In the genomic region with DNA sequence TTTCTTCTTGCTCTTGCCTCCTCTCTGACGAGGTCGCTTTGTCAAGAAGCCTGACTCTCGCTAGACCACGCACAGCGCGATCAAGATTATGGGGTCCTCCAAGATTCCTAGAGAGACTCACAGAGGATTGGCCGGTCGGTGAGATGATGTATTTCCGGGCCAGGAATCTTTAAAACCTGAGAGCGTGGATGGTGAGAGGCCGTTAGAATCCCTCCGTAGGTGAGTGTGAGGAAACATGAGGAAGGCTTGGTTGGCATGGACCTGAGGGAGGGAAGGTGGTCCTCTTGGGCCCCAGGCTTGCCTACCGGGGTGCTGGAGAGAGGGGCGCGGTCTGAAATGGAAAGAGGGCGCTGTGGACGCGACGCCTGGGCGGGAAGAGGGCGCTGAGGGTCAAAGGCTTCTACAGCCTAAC, we compare ENCODE assay signal across 7 mouse cellular contexts. TPM values are rescaled to one million over a fixed set of nuclear protein-coding genes. Genes with fewer than 3 reads are reported as not detected.
DNase-seq lines count a peak whose midpoint lies in the region; ATAC-seq lines count a peak whose summit lies in the region.

No protein-coding gene starts in this region.

- H3K4me2 ChIP-seq in lung, embryonic 16.5 days (ENCODE audit: low read depth, low read length): peak overlapping the region; percentile 39
- H3K4me2 ChIP-seq in hindbrain, embryonic 11.5 days (replicated peaks; ENCODE audit: low read depth, low read length): peak overlapping the region; percentile 19

- 43% methylated on average over 21 of the region's 21 CpGs for WGBS in lung, embryonic 16.5 days
- WGBS in hindbrain, embryonic 11.5 days: 59% methylated on average over 21 of the region's 21 CpGs
- WGBS in midbrain, embryonic 10.5 days: 61% methylated on average over 21 of the region's 21 CpGs

- no peaks in the 10 kb centered on the region for H3K9me3 ChIP-seq in lung, embryonic 16.5 days (ENCODE audit: control insufficient read depth, low read length)
- no peaks in the 10 kb centered on the region for H3K9me3 ChIP-seq in hindbrain, embryonic 11.5 days (ENCODE audit: control insufficient read depth, low read length)
- no peaks in the 10 kb centered on the region for H3K9me3 ChIP-seq in midbrain, embryonic 10.5 days (replicated peaks)

- DNase-seq in lung, postnatal 4 days: no peak
- DNase-seq in embryo, embryonic 11 days: peak; percentile 70
- no peak for DNase-seq in hindbrain, embryonic 11.5 days (ENCODE audit: low spot score)
- DNase-seq in midbrain, embryonic 10.5 days (ENCODE audit: low spot score): peak; percentile 44
- no peak for DNase-seq in frontal cortex, postnatal 36 days (ENCODE audit: low spot score in 2 of 2)

- H3K27ac ChIP-seq in lung, embryonic 16.5 days (ENCODE audit: low read length): no peak overlapping the region
- H3K27ac ChIP-seq in hindbrain, embryonic 11.5 days (ENCODE audit: low read depth, low read length): 0 out of 2 replicates have a peak overlapping the region, but pooled peaks have one; percentile 49
- peak overlapping the region; percentile 83 for H3K27ac ChIP-seq in midbrain, embryonic 10.5 days (replicated peaks)

- H3K27me3 ChIP-seq in lung, embryonic 16.5 days (ENCODE audit: control insufficient read depth, insufficient read depth, low read depth, low read length): no peaks in the 10 kb centered on the region
- H3K27me3 ChIP-seq in hindbrain, embryonic 11.5 days (ENCODE audit: control insufficient read depth, insufficient read depth, low read length): no peaks in the 10 kb centered on the region
- no peaks in the 10 kb centered on the region for H3K27me3 ChIP-seq in midbrain, embryonic 10.5 days (ENCODE audit: low read depth, poor library complexity, severe bottlenecking)

- H3K4me1 ChIP-seq in lung, embryonic 16.5 days (replicated peaks; ENCODE audit: control insufficient read depth, insufficient read depth, low read length): no peaks in the 10 kb centered on the region
- H3K4me1 ChIP-seq in hindbrain, embryonic 11.5 days (replicated peaks; ENCODE audit: control insufficient read depth, insufficient read depth, low read length): no peaks in the 10 kb centered on the region
- H3K4me1 ChIP-seq in midbrain, embryonic 10.5 days: peaks cover 8% of the 10 kb centered on the region

- no peaks in the 10 kb centered on the region for H3K36me3 ChIP-seq in lung, embryonic 16.5 days (ENCODE audit: control insufficient read depth, insufficient read depth, low read length)
- no peaks in the 10 kb centered on the region for H3K36me3 ChIP-seq in hindbrain, embryonic 11.5 days (ENCODE audit: control insufficient read depth, insufficient read depth, low read length)
- peaks cover 8% of the 10 kb centered on the region for H3K36me3 ChIP-seq in midbrain, embryonic 10.5 days

- ATAC-seq in lung, embryonic 16.5 days (ENCODE audit: low read depth): peak; percentile 82
- ATAC-seq in hindbrain, embryonic 11.5 days (ENCODE audit: low FRiP score): peak; percentile 47; the same call in 1 of the 2 replicates
- no peak for ATAC-seq in inflammation-experienced regulatory T-cells, adult 6 months

- H3K4me3 ChIP-seq in lung, embryonic 16.5 days (ENCODE audit: low read length): peak overlapping the region; percentile 44
- H3K4me3 ChIP-seq in hindbrain, embryonic 11.5 days (ENCODE audit: low read depth, low read length): peak overlapping the region; percentile 34
- H3K4me3 ChIP-seq in midbrain, embryonic 10.5 days: peak overlapping the region; percentile 58

- peak overlapping the region; percentile 48 for H3K9ac ChIP-seq in lung, embryonic 16.5 days (ENCODE audit: low read length)
- H3K9ac ChIP-seq in hindbrain, embryonic 11.5 days (ENCODE audit: low read depth, low read length): peak overlapping the region; percentile 25; the same call in 1 of the 2 replicates

RNA-seq across cellular contexts. Expression of a gene that starts 12.8 kb away (rescaled TPM):
- polyA plus RNA-seq in lung, embryonic 16.5 days (2015; fragmentation: Nextera tagmentation; extraction: Ambion mirVana): 2.4 and 2.7 TPM in 2 replicates
- 0.29 and 0.46 TPM in 2 replicates for polyA plus RNA-seq in hindbrain, embryonic 11.5 days (2014; fragmentation: Nextera tagmentation; extraction: Ambion mirVana)
- 0.68 and 0.85 TPM in 2 replicates for polyA plus RNA-seq in midbrain, embryonic 10.5 days (2016; fragmentation: Nextera tagmentation; extraction: Ambion mirVana)
- under 1 TPM in 1 of 3 experiments, not detected in 2; 0.12 TPM for polyA plus RNA-seq in inflammation-experienced regulatory T-cells, adult 6 months (2017; shearing (Covaris generic))

RNA-seq across cellular contexts. Expression of a gene that starts 21.8 kb away (rescaled TPM):
- 0.28 TPM in 1 of 2 replicates, not detected in the other for polyA plus RNA-seq in lung, embryonic 16.5 days (2015; fragmentation: Nextera tagmentation; extraction: Ambion mirVana)
- not detected in 2 replicates for polyA plus RNA-seq in hindbrain, embryonic 11.5 days (2014; fragmentation: Nextera tagmentation; extraction: Ambion mirVana)
- not detected in 2 replicates for polyA plus RNA-seq in midbrain, embryonic 10.5 days (2016; fragmentation: Nextera tagmentation; extraction: Ambion mirVana)
- polyA plus RNA-seq in inflammation-experienced regulatory T-cells, adult 6 months (2017; shearing (Covaris generic)): not detected

RNA-seq across cellular contexts. Expression of a gene that starts 39.8 kb away (rescaled TPM):
- polyA plus RNA-seq in lung, embryonic 16.5 days (2015; fragmentation: Nextera tagmentation; extraction: Ambion mirVana): 1.6 and 2.9 TPM in 2 replicates
- 1.2 and 1.4 TPM in 2 replicates for polyA plus RNA-seq in hindbrain, embryonic 11.5 days (2014; fragmentation: Nextera tagmentation; extraction: Ambion mirVana)
- polyA plus RNA-seq in midbrain, embryonic 10.5 days (2016; fragmentation: Nextera tagmentation; extraction: Ambion mirVana): 0.78 and 0.84 TPM in 2 replicates
- not detected for polyA plus RNA-seq in inflammation-experienced regulatory T-cells, adult 6 months (2017; shearing (Covaris generic))

RNA-seq across cellular contexts. Expression of a gene that starts 59.0 kb away (rescaled TPM):
- polyA plus RNA-seq in lung, embryonic 16.5 days (2015; fragmentation: Nextera tagmentation; extraction: Ambion mirVana): 11.5 and 12.1 TPM in 2 replicates
- polyA plus RNA-seq in hindbrain, embryonic 11.5 days (2014; fragmentation: Nextera tagmentation; extraction: Ambion mirVana): 8.8 and 9.6 TPM in 2 replicates
- polyA plus RNA-seq in midbrain, embryonic 10.5 days (2016; fragmentation: Nextera tagmentation; extraction: Ambion mirVana): 13.1 and 14.6 TPM in 2 replicates
- polyA plus RNA-seq in inflammation-experienced regulatory T-cells, adult 6 months (2017; shearing (Covaris generic)): under 1 TPM in 1 of 3 experiments, not detected in 2; 0.40 TPM

Comparison
In these comparisons a context has a peak if more than half of its experiments do, and no peak if none do; other contexts are left out.
1. DNase-seq: peak in embryo, embryonic 11 days (single experiment) and midbrain, embryonic 10.5 days (single experiment); none in lung, postnatal 4 days (0 of 2), hindbrain, embryonic 11.5 days (single experiment) and frontal cortex, postnatal 36 days (0 of 2).
2. Peak in every context shown above with its lines, with median percentiles within 50 percentile points of each other: H3K4me3 ChIP-seq.